Mouse (Mus musculus): Measurements from ENCODE around the gene Ranbp3. TPM values are rescaled to one million over a fixed set of nuclear protein-coding genes. Genes with fewer than 3 reads are reported as not detected.

Ranbp3 gene
- polyA plus RNA-seq, 1 experiment from 2014 or later, result 119 TPM

DNA sequence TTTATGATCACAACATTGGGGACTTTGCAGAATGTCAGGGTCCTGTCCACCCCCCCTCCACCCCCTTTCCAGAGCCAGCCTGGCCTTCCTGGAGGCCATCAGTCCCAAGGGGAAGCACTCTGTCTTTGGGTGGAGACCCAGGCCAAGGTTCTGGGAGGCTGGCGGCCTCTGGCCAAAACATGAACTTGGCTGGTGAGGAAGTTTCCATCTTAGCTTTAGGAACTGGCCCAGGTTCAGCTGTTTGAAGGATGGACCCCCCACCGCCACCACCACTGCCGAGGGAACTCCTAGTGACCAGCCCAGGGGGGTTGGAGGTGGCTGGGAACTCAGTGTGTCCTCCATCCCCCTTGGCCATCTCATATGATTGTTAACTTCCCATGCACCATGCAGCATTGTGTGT lies 88.0 kb downstream of the Ranbp3 start:
- Histone ChIP-seq H3K4me1 (ENCODE audit: control insufficient read depth, insufficient read depth, low read length) (peaks cover 17% of the 10 kb centered on the region), H3K4me3 (ENCODE audit: low read depth, low read length) (no peak overlapping the region), H3K36me3 (ENCODE audit: control insufficient read depth, insufficient read depth, low read length) (no peaks in the 10 kb centered on the region), H3K27ac (ENCODE audit: low read depth, low read length) (no peak overlapping the region), H3K4me2 (ENCODE audit: low read depth) (no peak overlapping the region), H3K9me3 (ENCODE audit: control insufficient read depth, low read length) (no peaks in the 10 kb centered on the region), H3K9ac (ENCODE audit: low read length) (no peak overlapping the region; the same call in 1 of the 2 replicates), H3K27me3 (ENCODE audit: control insufficient read depth, insufficient read depth, low read length) (peaks cover 17% of the 10 kb centered on the region)
- WGBS, result 55% methylated on average over 3 of the region's 3 CpGs
- no peak for DNase-seq (ENCODE audit: low spot score)
- ATAC-seq (ENCODE audit: insufficient read depth, low FRiP score, low TSS enrichment), result no peak

Other genes starting within 250 kb of the Ranbp3 start
- 164 and 174 TPM in 2 replicates for gene Ptprs, start 196.8 kb upstream of the Ranbp3 start, polyA plus RNA-seq (2014; fragmentation: Nextera tagmentation; extraction: Ambion mirVana)
- gene Znrf4, start 160.9 kb upstream of the Ranbp3 start, polyA plus RNA-seq (2014; fragmentation: Nextera tagmentation; extraction: Ambion mirVana), result not detected in 2 replicates
- 1.1 and 2.1 TPM in 2 replicates for gene Gm20219, start 118.9 kb upstream of the Ranbp3 start, polyA plus RNA-seq (2014; fragmentation: Nextera tagmentation; extraction: Ambion mirVana)
- 51.6 and 56.8 TPM in 2 replicates for gene Safb2, start 88.7 kb upstream of the Ranbp3 start, polyA plus RNA-seq (2014; fragmentation: Nextera tagmentation; extraction: Ambion mirVana)
- gene Safb, start 88.5 kb upstream of the Ranbp3 start, polyA plus RNA-seq (2014; fragmentation: Nextera tagmentation; extraction: Ambion mirVana), result 114 and 120 TPM in 2 replicates
- gene 2410015M20Rik, start 63.5 kb upstream of the Ranbp3 start, polyA plus RNA-seq (2014; fragmentation: Nextera tagmentation; extraction: Ambion mirVana), result 178 and 203 TPM in 2 replicates
- gene Rpl36, start 59.9 kb upstream of the Ranbp3 start, polyA plus RNA-seq (2014; fragmentation: Nextera tagmentation; extraction: Ambion mirVana), result 1,299 and 1,352 TPM in 2 replicates
- 56.0 and 56.3 TPM in 2 replicates for gene Lonp1, start 46.4 kb upstream of the Ranbp3 start, polyA plus RNA-seq (2014; fragmentation: Nextera tagmentation; extraction: Ambion mirVana)
- 0.54 and 0.92 TPM in 2 replicates for gene Catsperd, start 45.2 kb upstream of the Ranbp3 start, polyA plus RNA-seq (2014; fragmentation: Nextera tagmentation; extraction: Ambion mirVana)
- gene Ndufa11, start 44.5 kb downstream of the Ranbp3 start, polyA plus RNA-seq (2014; fragmentation: Nextera tagmentation; extraction: Ambion mirVana), result 403 and 406 TPM in 2 replicates
- 17.3 and 17.6 TPM in 2 replicates for gene Vmac, start 44.7 kb downstream of the Ranbp3 start, polyA plus RNA-seq (2014; fragmentation: Nextera tagmentation; extraction: Ambion mirVana)
- 5.8 and 6.3 TPM in 2 replicates for gene Nrtn, start 84.2 kb downstream of the Ranbp3 start, polyA plus RNA-seq (2014; fragmentation: Nextera tagmentation; extraction: Ambion mirVana)
- 36.6 and 42.3 TPM in 2 replicates for gene Dus3l, start 91.5 kb downstream of the Ranbp3 start, polyA plus RNA-seq (2014; fragmentation: Nextera tagmentation; extraction: Ambion mirVana)
- 0.77 and 1.1 TPM in 2 replicates for gene Prr22, start 97.0 kb downstream of the Ranbp3 start, polyA plus RNA-seq (2014; fragmentation: Nextera tagmentation; extraction: Ambion mirVana)
- 3.9 and 4.9 TPM in 2 replicates for gene Rfx2, start 157.7 kb downstream of the Ranbp3 start, polyA plus RNA-seq (2014; fragmentation: Nextera tagmentation; extraction: Ambion mirVana)
- gene Acsbg2, start 201.2 kb downstream of the Ranbp3 start, polyA plus RNA-seq (2014; fragmentation: Nextera tagmentation; extraction: Ambion mirVana), result not detected in 2 replicates
- 0.25 and 0.41 TPM in 2 replicates for gene 1700061G19Rik, start 202.2 kb downstream of the Ranbp3 start, polyA plus RNA-seq (2014; fragmentation: Nextera tagmentation; extraction: Ambion mirVana)